Mouse (Mus musculus): ENCODE data around the gene Eif4e.

Eif4e gene

GRCm38 (mm10) chr3:138526073-138526915 lies at the start of gene Eif4e:
Gene Eif4e (plus strand): TSS chr3:138526179.
- peak; percentile 57 for DNase-seq (ENCODE audit: extremely low spot score, low spot score)

GRCm38 (mm10) chr3:138479489-138479888 lies 46.5 kb upstream of the Eif4e start:
- no peak for DNase-seq (ENCODE audit: extremely low spot score, low spot score)

- DNase-seq (ENCODE audit: extremely low spot score, low spot score): no peak
Observed at GRCm38 (mm10) chr3:138481526-138482284, 44.3 kb upstream of the Eif4e start.

GRCm38 (mm10) chr3:138483240-138483639 lies 42.7 kb upstream of the Eif4e start:
- no peak for DNase-seq (ENCODE audit: extremely low spot score, low spot score)

- no peak for DNase-seq (ENCODE audit: extremely low spot score, low spot score)
Observed at GRCm38 (mm10) chr3:138488584-138489326, 37.2 kb upstream of the Eif4e start.

- peak; percentile 99 for DNase-seq (ENCODE audit: extremely low spot score, low spot score)
Observed at GRCm38 (mm10) chr3:138489327-138490033, 36.5 kb upstream of the Eif4e start, which contains the start of gene Metap1. Gene Metap1 (minus strand): TSS chr3:138489515.

- no peak for DNase-seq (ENCODE audit: extremely low spot score, low spot score)
Observed at GRCm38 (mm10) chr3:138490034-138490337, 36.0 kb upstream of the Eif4e start.

- DNase-seq (ENCODE audit: extremely low spot score, low spot score): no peak
Observed at GRCm38 (mm10) chr3:138493668-138494067, 32.3 kb upstream of the Eif4e start.

GRCm38 (mm10) chr3:138494565-138494964 lies 31.4 kb upstream of the Eif4e start:
- DNase-seq (ENCODE audit: extremely low spot score, low spot score): no peak

- DNase-seq (ENCODE audit: extremely low spot score, low spot score): no peak
Observed at GRCm38 (mm10) chr3:138495166-138496145, 30.5 kb upstream of the Eif4e start.

GRCm38 (mm10) chr3:138498731-138499130 lies 27.2 kb upstream of the Eif4e start:
- no peak for DNase-seq (ENCODE audit: extremely low spot score, low spot score)

- DNase-seq (ENCODE audit: extremely low spot score, low spot score): peak; percentile 54
Observed at GRCm38 (mm10) chr3:138499854-138500740, 25.9 kb upstream of the Eif4e start.

GRCm38 (mm10) chr3:138503754-138504153 lies 22.2 kb upstream of the Eif4e start:
- no peak for DNase-seq (ENCODE audit: extremely low spot score, low spot score)

GRCm38 (mm10) chr3:138506749-138507148 lies 19.2 kb upstream of the Eif4e start:
- DNase-seq (ENCODE audit: extremely low spot score, low spot score): no peak

GRCm38 (mm10) chr3:138509581-138509980 lies 16.4 kb upstream of the Eif4e start:
- no peak for DNase-seq (ENCODE audit: extremely low spot score, low spot score)

GRCm38 (mm10) chr3:138510471-138510870 lies 15.5 kb upstream of the Eif4e start:
- DNase-seq (ENCODE audit: extremely low spot score, low spot score): no peak

GRCm38 (mm10) chr3:138513243-138513642 lies 12.7 kb upstream of the Eif4e start:
- peak; percentile 56 for DNase-seq (ENCODE audit: extremely low spot score, low spot score)

- no peak for DNase-seq (ENCODE audit: extremely low spot score, low spot score)
Observed at GRCm38 (mm10) chr3:138514749-138515148, 11.2 kb upstream of the Eif4e start.

Measured in neural tube, embryonic 10.5 days (tissue).